Mouse (Mus musculus) cerebellum, adult 2 months (tissue): ENCODE data around the gene Polr2e. TPM values are rescaled to one million over a fixed set of nuclear protein-coding genes. Genes with fewer than 3 reads are reported as not detected.

Experiments
- DNase-seq, 2 experiments: peaks; one replicate each; pipeline ENCODE4 v3.0.0; 2021
- H3K27ac ChIP-seq: fragments of 200-500 bp; 2 replicates; pipeline ENCODE4 v1.5.1; 2012; ENCODE audit warnings: low read length, control low read depth, inconsistent platforms; ENCODE audit not compliant: insufficient read depth
- H3K27me3 ChIP-seq: fragments of 200-500 bp; 2 replicates; pipeline ENCODE4 v1.6.1; 2012; ENCODE audit warnings: inconsistent platforms, mild to moderate bottlenecking, low read length, moderate library complexity; ENCODE audit not compliant: control insufficient read depth, insufficient read depth
- H3K4me1 ChIP-seq: fragments of 200-500 bp; 2 replicates; pipeline ENCODE4 v1.6.1; 2011; ENCODE audit warnings: low read length; ENCODE audit not compliant: control insufficient read depth, insufficient read depth
- H3K4me3 ChIP-seq: fragments of 200-500 bp; replicated peaks from 2 replicates; pipeline ENCODE3; 2011; ENCODE audit warnings: mild to moderate bottlenecking, low read depth, low read length, control low read depth; ENCODE audit not compliant: insufficient read depth
- CTCF ChIP-seq: fragments of 200-500 bp; IDR thresholded peaks from 2 replicates; pipeline ENCODE4 v1.5.1; 2011; ENCODE audit warnings: low read depth, mild to moderate bottlenecking, control low read depth, low read length, moderate library complexity, borderline replicate concordance; ENCODE audit not compliant: insufficient read depth
- POLR2A ChIP-seq: fragments of 200-500 bp; IDR thresholded peaks from 2 replicates; pipeline ENCODE4 v1.6.1; 2011; ENCODE audit warnings: low read length, control low read depth, borderline replicate concordance; ENCODE audit not compliant: insufficient read depth
- WGBS: fragments of 180-500 bp; shearing (Covaris S2); methylation state at CpG from one replicate; pipeline ENCODE4 v1.1.7; 2018; 5-methylcytosine and 5-hydroxymethylcytosine counted together
- polyA plus RNA-seq: library from polyadenylated mRNA; depleted of rRNA; stranded (reverse); fragments of >200 nt; gene quantifications from 2 replicates; pipeline ENCODE4 v1.2.3, GENCODE M21; 2012; rRNA removed

Gene Polr2e
- 224 and 231 TPM in 2 replicates for polyA plus RNA-seq

- Histone ChIP-seq H3K4me3 (peak within 1 kb of the TSS; percentile 76), H3K27ac (peak within 1 kb of the TSS; percentile 16; the same call in 1 of the 2 replicates), H3K27me3 (no peaks in the 10 kb centered on the region), H3K4me1 (peaks cover 15% of the 10 kb centered on the region)
- WGBS: under 1% methylated on average over 40 of the region's 40 CpGs
- DNase-seq: peak; percentile 97 to 99
- no peak for TF ChIP-seq CTCF
- TF ChIP-seq POLR2A: peak; percentile 87
These were observed at the start of gene Polr2e for GRCm38 (mm10) chr10:80039559-80039979. TSS of gene Polr2e (minus strand) at chr10:80039795.

GRCm38 (mm10) chr10:80089146-80089545 is 49.6 kb upstream of the Polr2e start:
- no peak for DNase-seq
- H3K4me3 ChIP-seq: no peak overlapping the region
- TF ChIP-seq CTCF (0 out of 2 replicates have a peak, but pooled peaks have one; percentile 19), POLR2A (no peak)
- WGBS: 48% methylated on average over 4 of the region's 4 CpGs
- peaks cover 29% of the 10 kb centered on the region for H3K4me1 ChIP-seq
- H3K27ac ChIP-seq: no peak overlapping the region
- H3K27me3 ChIP-seq: no peaks in the 10 kb centered on the region

- 95% methylated on average over 8 of the region's 8 CpGs for WGBS
- TF ChIP-seq POLR2A: no peak
- no peak for TF ChIP-seq CTCF
These were observed 47.9 kb upstream of the Polr2e start for GRCm38 (mm10) chr10:80087483-80087882.

GRCm38 (mm10) chr10:80086847-80087246 is 47.3 kb upstream of the Polr2e start:
- H3K27me3 ChIP-seq: no peaks in the 10 kb centered on the region
- peaks cover 26% of the 10 kb centered on the region for H3K4me1 ChIP-seq
- H3K27ac ChIP-seq: no peak overlapping the region
- H3K4me3 ChIP-seq: no peak overlapping the region
- DNase-seq: peak in 1 of 2 experiments; percentile 47
- 27% methylated on average over 3 of the region's 3 CpGs for WGBS
- TF ChIP-seq CTCF (no peak), POLR2A (no peak)

More at GRCm38 (mm10) chr10:80087483-80087882, 47.9 kb upstream of the Polr2e start:
- no peak overlapping the region for H3K4me3 ChIP-seq
- H3K4me1 ChIP-seq: peaks cover 26% of the 10 kb centered on the region
- H3K27ac ChIP-seq: no peak overlapping the region
- no peaks in the 10 kb centered on the region for H3K27me3 ChIP-seq
- no peak for DNase-seq

GRCm38 (mm10) chr10:80084817-80085487 is 45.4 kb upstream of the Polr2e start:
- H3K4me3 ChIP-seq: no peak overlapping the region
- peak; percentile 55 to 60 for DNase-seq
- H3K27ac ChIP-seq: no peak overlapping the region
- no peaks in the 10 kb centered on the region for H3K27me3 ChIP-seq
- H3K4me1 ChIP-seq: peaks cover 26% of the 10 kb centered on the region
- 21% methylated on average over 9 of the region's 9 CpGs for WGBS
- no peak for TF ChIP-seq CTCF
- no peak for TF ChIP-seq POLR2A

- TF ChIP-seq POLR2A (no peak), CTCF (no peak)
- H3K27ac ChIP-seq: no peak overlapping the region
- H3K4me1 ChIP-seq: peaks cover 12% of the 10 kb centered on the region
- no peaks in the 10 kb centered on the region for H3K27me3 ChIP-seq
- 86% methylated on average over 3 of the region's 3 CpGs for WGBS
- H3K4me3 ChIP-seq: no peak overlapping the region
- no peak for DNase-seq
These were observed 41.5 kb upstream of the Polr2e start for GRCm38 (mm10) chr10:80081075-80081474.

- DNase-seq: no peak
These were observed 40.9 kb upstream of the Polr2e start for GRCm38 (mm10) chr10:80080396-80081070.

More at GRCm38 (mm10) chr10:80080396-80081070, 40.9 kb upstream of the Polr2e start:
- TF ChIP-seq CTCF (no peak), POLR2A (no peak)
- Histone ChIP-seq H3K27me3 (no peaks in the 10 kb centered on the region), H3K27ac (no peak overlapping the region), H3K4me3 (no peak overlapping the region), H3K4me1 (peaks cover 16% of the 10 kb centered on the region)
- WGBS: 82% methylated on average over 16 of the region's 16 CpGs
